Mouse (Mus musculus) heart, adult 8-10 months (tissue): ENCODE data around the gene Med28. TPM values are rescaled to one million over a fixed set of nuclear protein-coding genes. Genes with fewer than 3 reads are reported as not detected.

ENCODE experiments used
- total RNA-seq, 4 experiments: library from RNA; stranded (reverse); gene quantifications; 2 replicates each; pipeline ENCODE4 v1.2.4; 2022

The Med28 gene
- total RNA-seq, 4 experiments from 2014 or later, result 57.0 to 63.5 (median 57.4) TPM

Other genes with a start within 250 kb of the Med28 start
- gene Qdpr, start 70.0 kb upstream of the Med28 start, total RNA-seq, result 10 to 100 TPM; 82.6 to 94.5 (median 91.0) TPM
- gene Clrn2, start 66.5 kb upstream of the Med28 start, total RNA-seq, result not detected
- 100 to 1,000 TPM; 103 to 108 (median 108) TPM for gene Lap3, start 26.9 kb upstream of the Med28 start, total RNA-seq
- gene Fam184b, start 119.4 kb downstream of the Med28 start, total RNA-seq, result under 1 TPM in 2 of 4 experiments, not detected in 2; 0.06 to 0.09 TPM
- under 1 TPM; 0.06 to 0.63 (median 0.21) TPM for gene Ncapg, start 149.7 kb downstream of the Med28 start, total RNA-seq